20 mouse cellular contexts compared by ENCODE assay signal in genomic region chr8:111818556-111818955, GRCm38 (mm10). TPM values are rescaled to one million over a fixed set of nuclear protein-coding genes. Genes with fewer than 3 reads are reported as not detected.
DNase-seq lines count a peak whose midpoint lies in the region; ATAC-seq and TF ChIP-seq lines count a peak whose summit lies in the region.
"Had no signal": no experiment of that assay in that cellular context is flagged by ENCODE, and none has a peak within 500 bp of the region (broad histone marks: within the 10 kb centered on the region; RNA-seq: fewer than 3 reads in every experiment).

No protein-coding gene starts in this region.

- DNase-seq in embryonic facial prominence, embryonic 14.5 days (ENCODE audit: low spot score) = no peak
- DNase-seq in embryonic facial prominence, embryonic 10.5 days (ENCODE audit: low spot score) = no peak
- DNase-seq in heart, postnatal 0 days (ENCODE audit: low spot score) = no peak
- no peak for DNase-seq in heart, adult 8-10 months (ENCODE audit: low spot score)
- DNase-seq in urinary bladder, postnatal 36 days (ENCODE audit: low spot score in 2 of 2) = peak; percentile 44 to 53
- DNase-seq in urinary bladder, adult 2 months (ENCODE audit: low spot score) = no peak
- DNase-seq: adrenal gland, postnatal 36 days; cerebellum, postnatal 10 days; kidney, postnatal 25 days; thymus, adult 18-20 months had no signal

- H3K9me3 ChIP-seq in embryonic facial prominence, embryonic 14.5 days (ENCODE audit: control insufficient read depth, low read length) = no peaks in the 10 kb centered on the region
- H3K9me3 ChIP-seq in embryonic facial prominence, embryonic 10.5 days = no peaks in the 10 kb centered on the region
- no peaks in the 10 kb centered on the region for H3K9me3 ChIP-seq in heart, postnatal 0 days (replicated peaks; ENCODE audit: control insufficient read depth, low read length)
- no peaks in the 10 kb centered on the region for H3K9me3 ChIP-seq in liver, embryonic 15.5 days (replicated peaks)
- no peaks in the 10 kb centered on the region for H3K9me3 ChIP-seq in liver, embryonic 12.5 days (replicated peaks)
- H3K9me3 ChIP-seq: G1E; hindbrain, embryonic 10.5 days; lung, embryonic 15.5 days; midbrain, embryonic 15.5 days had no signal

- H3K27me3 ChIP-seq in embryonic facial prominence, embryonic 14.5 days (replicated peaks; ENCODE audit: control insufficient read depth, insufficient read depth, low read length) = no peaks in the 10 kb centered on the region
- H3K27me3 ChIP-seq in embryonic facial prominence, embryonic 10.5 days (replicated peaks; ENCODE audit: low read depth, poor library complexity, severe bottlenecking) = no peaks in the 10 kb centered on the region
- H3K27me3 ChIP-seq in heart, postnatal 0 days (ENCODE audit: control insufficient read depth, insufficient read depth, low read length) = no peaks in the 10 kb centered on the region
- no peaks in the 10 kb centered on the region for H3K27me3 ChIP-seq in liver, embryonic 15.5 days
- H3K27me3 ChIP-seq in liver, embryonic 12.5 days (replicated peaks) = peaks cover 9% of the 10 kb centered on the region
- H3K27me3 ChIP-seq: lung, embryonic 15.5 days; midbrain, embryonic 15.5 days had no signal

- TF ChIP-seq EP300 in heart, postnatal 0 days (IDR thresholded peaks at IDR 0.05; ENCODE audit: low read depth) = no peak

- H3K9ac ChIP-seq in embryonic facial prominence, embryonic 14.5 days (ENCODE audit: low read depth, low read length) = no peak overlapping the region
- H3K9ac ChIP-seq in heart, postnatal 0 days (replicated peaks; ENCODE audit: low read depth, low read length) = no peak overlapping the region
- no peak overlapping the region for H3K9ac ChIP-seq in liver, embryonic 15.5 days
- H3K9ac ChIP-seq in liver, embryonic 12.5 days = no peak overlapping the region
- H3K9ac ChIP-seq: lung, embryonic 15.5 days; midbrain, embryonic 15.5 days had no signal

- 0 out of 2 replicates have a peak overlapping the region, but pooled peaks have one; percentile 3 for H3K27ac ChIP-seq in embryonic facial prominence, embryonic 14.5 days (replicated peaks; ENCODE audit: low read depth, low read length)
- H3K27ac ChIP-seq in embryonic facial prominence, embryonic 10.5 days (replicated peaks) = no peak overlapping the region
- H3K27ac ChIP-seq in heart, postnatal 0 days (ENCODE audit: low read depth) = peak overlapping the region; percentile 48; the same call in 1 of the 2 replicates
- H3K27ac ChIP-seq in liver, embryonic 15.5 days (replicated peaks) = 0 out of 2 replicates have a peak overlapping the region, but pooled peaks have one; percentile 4
- H3K27ac ChIP-seq in liver, embryonic 12.5 days = no peak overlapping the region
- H3K27ac ChIP-seq: hindbrain, embryonic 10.5 days; left cerebral cortex, adult 2 months; lung, embryonic 15.5 days; midbrain, embryonic 15.5 days had no signal

- ATAC-seq in embryonic facial prominence, embryonic 14.5 days (ENCODE audit: low read depth) = no peak
- no peak for ATAC-seq in heart, postnatal 0 days (ENCODE audit: insufficient read depth, low read depth)
- ATAC-seq in liver, embryonic 15.5 days (ENCODE audit: insufficient read depth) = no peak
- ATAC-seq in liver, embryonic 12.5 days = no peak
- ATAC-seq: CD4-positive, CD25-positive, alpha-beta regulatory T cell, adult 4 months; forebrain, embryonic 14.5 days; midbrain, embryonic 15.5 days had no signal

- no peak overlapping the region for H3K4me2 ChIP-seq in embryonic facial prominence, embryonic 14.5 days (ENCODE audit: low read depth, low read length)
- H3K4me2 ChIP-seq in heart, postnatal 0 days (ENCODE audit: low read depth, low read length) = no peak overlapping the region
- H3K4me2 ChIP-seq in liver, embryonic 15.5 days = no peak overlapping the region
- no peak overlapping the region for H3K4me2 ChIP-seq in liver, embryonic 12.5 days
- H3K4me2 ChIP-seq: lung, embryonic 15.5 days; midbrain, embryonic 15.5 days had no signal

- TF ChIP-seq CTCF in heart, postnatal 0 days (IDR thresholded peaks at IDR 0.05; ENCODE audit: low read depth) = no peak

- 84% methylated on average over 3 of the region's 3 CpGs for WGBS in embryonic facial prominence, embryonic 14.5 days
- WGBS in embryonic facial prominence, embryonic 10.5 days = 93% methylated on average over 3 of the region's 3 CpGs
- WGBS in heart, postnatal 0 days = 88% methylated on average over 3 of the region's 3 CpGs
- WGBS in liver, embryonic 15.5 days (ENCODE audit: insufficient replicate concordance) = 77% methylated on average over 3 of the region's 3 CpGs
- 85% methylated on average over 3 of the region's 3 CpGs for WGBS in liver, embryonic 12.5 days (ENCODE audit: insufficient replicate concordance)

- H3K4me3 ChIP-seq in embryonic facial prominence, embryonic 14.5 days (ENCODE audit: low read depth, low read length) = no peak overlapping the region
- H3K4me3 ChIP-seq in embryonic facial prominence, embryonic 10.5 days = no peak overlapping the region
- H3K4me3 ChIP-seq in heart, postnatal 0 days (ENCODE audit: low read depth, low read length) = no peak overlapping the region
- H3K4me3 ChIP-seq in liver, embryonic 15.5 days (replicated peaks) = no peak overlapping the region
- H3K4me3 ChIP-seq in liver, embryonic 12.5 days = no peak overlapping the region
- H3K4me3 ChIP-seq: hindbrain, embryonic 10.5 days; left cerebral cortex, adult 2 months; lung, embryonic 15.5 days; megakaryocyte, embryonic 14.5 days; midbrain, embryonic 15.5 days had no signal

- H3K36me3 ChIP-seq in embryonic facial prominence, embryonic 14.5 days (ENCODE audit: control insufficient read depth, insufficient read depth, low read length) = peaks cover 46% of the 10 kb centered on the region
- H3K36me3 ChIP-seq in embryonic facial prominence, embryonic 10.5 days (replicated peaks) = peaks cover 80% of the 10 kb centered on the region
- H3K36me3 ChIP-seq in heart, postnatal 0 days (replicated peaks; ENCODE audit: control insufficient read depth, insufficient read depth, low read length) = peaks cover 22% of the 10 kb centered on the region; the same call in 1 of the 2 replicates
- peaks cover 19% of the 10 kb centered on the region for H3K36me3 ChIP-seq in liver, embryonic 15.5 days (replicated peaks)
- peaks cover 79% of the 10 kb centered on the region for H3K36me3 ChIP-seq in liver, embryonic 12.5 days

- no peaks in the 10 kb centered on the region for H3K4me1 ChIP-seq in embryonic facial prominence, embryonic 14.5 days (ENCODE audit: control insufficient read depth, insufficient read depth, low read length)
- no peaks in the 10 kb centered on the region for H3K4me1 ChIP-seq in embryonic facial prominence, embryonic 10.5 days
- peaks cover 13% of the 10 kb centered on the region for H3K4me1 ChIP-seq in heart, postnatal 0 days (ENCODE audit: control insufficient read depth, insufficient read depth)
- H3K4me1 ChIP-seq in liver, embryonic 15.5 days (replicated peaks) = no peaks in the 10 kb centered on the region
- no peaks in the 10 kb centered on the region for H3K4me1 ChIP-seq in liver, embryonic 12.5 days
- H3K4me1 ChIP-seq: hindbrain, embryonic 10.5 days; lung, embryonic 15.5 days; midbrain, embryonic 15.5 days had no signal

RNA-seq across cellular contexts. Expression of gene Cfdp1, which starts 35.5 kb away (rescaled TPM):
- polyA plus RNA-seq in embryonic facial prominence, embryonic 14.5 days (2014; fragmentation: Nextera tagmentation; extraction: Ambion mirVana) = 202 and 203 TPM in 2 replicates
- 225 and 237 TPM in 2 replicates for polyA plus RNA-seq in embryonic facial prominence, embryonic 10.5 days (2016; fragmentation: Nextera tagmentation; extraction: Ambion mirVana)
- total RNA-seq in heart, postnatal 0 days (2014; rRNA removed; ENCODE audit: low replicate concordance) = 16.1 and 20.4 TPM in 2 replicates
- polyA plus RNA-seq in heart, postnatal 0 days (2015; fragmentation: Nextera tagmentation; extraction: Ambion mirVana) = 85.4 and 86.2 TPM in 2 replicates
- 10 to 100 TPM; 27.4 to 37.6 (median 32.7) TPM for total RNA-seq in heart, adult 8-10 months (2022)
- 64.2 and 72.5 TPM in 2 replicates for polyA plus RNA-seq in liver, embryonic 15.5 days (2015; fragmentation: Nextera tagmentation; extraction: Ambion mirVana)
- polyA plus RNA-seq in liver, embryonic 12.5 days (2016; fragmentation: Nextera tagmentation; extraction: Ambion mirVana) = 128 and 132 TPM in 2 replicates
- 58.5 and 65.5 TPM in 2 replicates for polyA plus RNA-seq in urinary bladder, adult 2 months (2012; rRNA removed)

RNA-seq across cellular contexts. Expression of gene Tmem170, which starts 58.0 kb away (rescaled TPM):
- 3.6 and 4.1 TPM in 2 replicates for polyA plus RNA-seq in embryonic facial prominence, embryonic 14.5 days (2014; fragmentation: Nextera tagmentation; extraction: Ambion mirVana)
- 10.5 and 11.0 TPM in 2 replicates for polyA plus RNA-seq in embryonic facial prominence, embryonic 10.5 days (2016; fragmentation: Nextera tagmentation; extraction: Ambion mirVana)
- 3.3 and 3.9 TPM in 2 replicates for total RNA-seq in heart, postnatal 0 days (2014; rRNA removed; ENCODE audit: low replicate concordance)
- 2.5 and 3.5 TPM in 2 replicates for polyA plus RNA-seq in heart, postnatal 0 days (2015; fragmentation: Nextera tagmentation; extraction: Ambion mirVana)
- 1 to 10 TPM; 2.5 to 3.6 (median 2.6) TPM for total RNA-seq in heart, adult 8-10 months (2022)
- 3.6 and 4.4 TPM in 2 replicates for polyA plus RNA-seq in liver, embryonic 15.5 days (2015; fragmentation: Nextera tagmentation; extraction: Ambion mirVana)
- 5.6 and 6.0 TPM in 2 replicates for polyA plus RNA-seq in liver, embryonic 12.5 days (2016; fragmentation: Nextera tagmentation; extraction: Ambion mirVana)
- polyA plus RNA-seq in urinary bladder, adult 2 months (2012; rRNA removed) = 9.1 and 9.6 TPM in 2 replicates

Comparison
In these comparisons a context has a peak if more than half of its experiments do, and no peak if none do; other contexts are left out.
1. DNase-seq: peak in urinary bladder, postnatal 36 days (2 of 2); none in embryonic facial prominence, embryonic 14.5 days (single experiment), embryonic facial prominence, embryonic 10.5 days (single experiment), heart, postnatal 0 days (single experiment), heart, adult 8-10 months (single experiment) and urinary bladder, adult 2 months (single experiment).
2. H3K27ac ChIP-seq: peak in embryonic facial prominence, embryonic 14.5 days (single experiment), heart, postnatal 0 days (single experiment) and liver, embryonic 15.5 days (single experiment); none in embryonic facial prominence, embryonic 10.5 days (single experiment) and liver, embryonic 12.5 days (single experiment).